Mouse (Mus musculus) erythroblast, embryonic 14.5 days (primary cell): ENCODE results near the gene Qrich1.

Source experiments
- GATA1 ChIP-seq: IDR thresholded peaks from 2 replicates; pipeline ENCODE4 v1.6.1; 2012; ENCODE audit warnings: low read length, inconsistent platforms, mixed read lengths
- TAL1 ChIP-seq: IDR thresholded peaks from 3 replicates; pipeline ENCODE4 v1.6.1; 2012; ENCODE audit warnings: low read length, inconsistent platforms, mixed read lengths

DNA sequence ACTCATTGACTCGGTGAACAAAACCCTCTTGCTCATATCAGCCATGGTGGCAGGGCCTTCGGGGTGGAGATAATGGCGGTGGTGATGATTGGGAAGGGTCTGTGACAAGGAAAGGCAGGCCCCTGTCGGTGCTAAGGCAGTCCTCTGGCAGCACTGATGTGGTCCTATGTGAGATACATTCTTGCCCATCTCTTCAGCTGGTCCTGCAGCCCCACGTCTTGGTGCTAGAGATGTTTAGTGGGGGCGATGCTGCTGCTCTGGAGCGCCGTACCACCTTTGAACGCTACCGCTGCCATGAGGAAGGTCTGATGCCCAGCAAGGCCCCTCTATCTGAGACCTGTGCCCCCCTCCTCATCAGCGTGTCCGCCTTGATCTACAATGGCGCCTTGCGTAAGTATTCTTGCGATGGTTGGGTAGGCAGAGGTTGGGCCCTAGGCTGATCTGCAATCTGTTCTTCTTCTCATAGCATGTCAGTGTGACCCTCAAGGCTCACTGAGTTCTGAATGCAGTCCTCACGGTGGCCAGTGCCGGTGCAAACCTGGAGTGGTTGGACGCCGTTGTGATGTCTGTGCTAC is 31.2 kb upstream of the Qrich1 start:
- TF ChIP-seq GATA1 (no peak), TAL1 (no peak)
